Mouse (Mus musculus) embryonic facial prominence, embryonic 13.5 days (tissue): Measurements from ENCODE around the gene Dpp7. TPM values are rescaled to one million over a fixed set of nuclear protein-coding genes. Genes with fewer than 3 reads are reported as not detected.

Experiments
- ATAC-seq: fragments of 200-750 bp; cut with Nextera tagmentation; 2 replicates; pipeline ENCODE4 v1.8.0; 2017; ENCODE audit warnings: low read depth; ENCODE audit not compliant: insufficient number of reproducible peaks, insufficient read depth, low FRiP score, low TSS enrichment
- H3K27ac ChIP-seq: fragments of 300-500 bp; sonication (generic); 2 replicates; pipeline ENCODE4 v1.5.1; 2015; ENCODE audit warnings: moderate library complexity, mild to moderate bottlenecking, inconsistent platforms
- H3K27me3 ChIP-seq: fragments of 300-500 bp; sonication (generic); 2 replicates; pipeline ENCODE4 v1.6.1; 2015; ENCODE audit warnings: mild to moderate bottlenecking, inconsistent platforms
- H3K36me3 ChIP-seq: fragments of 300-500 bp; sonication (generic); 2 replicates; pipeline ENCODE4 v1.6.1; 2015; ENCODE audit warnings: mild to moderate bottlenecking, inconsistent platforms
- H3K4me1 ChIP-seq: fragments of 300-500 bp; sonication (generic); 2 replicates; pipeline ENCODE4 v1.6.1; 2015; ENCODE audit warnings: inconsistent platforms
- H3K4me2 ChIP-seq: fragments of 300-500 bp; sonication (generic); 2 replicates; pipeline ENCODE4 v1.6.1; 2015; ENCODE audit warnings: moderate library complexity, mild to moderate bottlenecking, inconsistent platforms
- H3K4me3 ChIP-seq: fragments of 300-500 bp; sonication (generic); 2 replicates; pipeline ENCODE4 v1.5.1; 2015; ENCODE audit warnings: mild to moderate bottlenecking, inconsistent platforms
- H3K9ac ChIP-seq: fragments of 300-500 bp; sonication (generic); 2 replicates; pipeline ENCODE4 v1.6.1; 2015; ENCODE audit warnings: mild to moderate bottlenecking, inconsistent platforms
- H3K9me3 ChIP-seq: fragments of 300-500 bp; sonication (generic); 2 replicates; pipeline ENCODE4 v1.6.1; 2016; ENCODE audit warnings: inconsistent platforms
- WGBS: fragments of 180-500 bp; shearing (Covaris S2); methylation state at CpG from one replicate; pipeline ENCODE4 v1.1.7; 2015; ENCODE audit warnings: mixed read lengths; 5-methylcytosine and 5-hydroxymethylcytosine counted together
- polyA plus RNA-seq: library from polyadenylated mRNA; unstranded; fragments of >200 nt; fragmentation: Nextera tagmentation; extraction: Ambion mirVana; gene quantifications from 2 replicates; pipeline ENCODE4 v1.2.1, GENCODE M21; 2015

Gene Dpp7
- polyA plus RNA-seq, 1 experiment from 2014 or later = 25.5 TPM

DNA sequence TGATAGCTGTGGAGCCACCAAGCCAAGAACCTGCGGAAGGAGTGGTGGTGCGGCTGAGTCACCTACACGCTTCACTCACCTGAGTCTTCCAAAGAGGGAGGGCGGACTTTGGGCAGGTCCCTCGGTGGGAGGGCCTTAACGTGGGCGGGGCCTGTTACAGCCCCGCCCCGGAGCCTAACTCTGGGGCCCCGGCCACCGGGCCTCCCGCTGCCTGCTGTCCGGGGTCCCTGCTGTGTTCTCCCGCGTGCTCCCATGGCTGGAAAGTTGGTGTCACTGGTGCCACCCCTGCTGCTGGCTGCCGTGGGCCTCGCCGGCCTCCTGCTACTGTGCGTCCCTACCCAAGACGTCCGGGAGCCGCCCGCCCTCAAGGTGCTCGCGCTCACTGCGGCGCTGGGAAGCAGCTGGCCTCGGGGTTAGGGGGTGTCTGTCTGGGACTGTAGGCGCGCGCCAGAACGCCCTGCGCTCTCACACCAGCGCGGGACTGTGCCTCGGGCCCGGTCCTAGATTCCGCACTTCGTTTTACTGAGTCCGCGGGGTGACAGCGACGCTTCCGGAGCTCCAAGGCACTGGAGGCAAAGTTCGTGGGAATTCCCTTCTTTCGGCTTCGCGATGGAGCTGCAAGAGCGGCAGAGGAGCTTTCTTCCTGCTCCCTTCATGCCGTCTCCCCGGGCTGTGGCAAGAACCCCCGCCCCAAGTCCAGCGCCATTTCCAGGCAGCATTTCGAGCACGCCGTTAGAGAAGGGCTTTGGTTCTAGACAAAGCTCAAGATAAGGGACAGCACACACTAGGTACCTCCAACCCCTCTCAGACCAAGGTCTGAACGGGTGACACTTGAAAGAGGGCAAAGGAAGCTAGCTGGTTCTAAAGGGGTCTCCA is 39.8 kb upstream of the Dpp7 start, which contains the start of gene Entpd2:
TSS of gene Entpd2 (plus strand) at position 154 of the 876 bp plus-strand sequence.
- Histone ChIP-seq H3K4me1 (peaks cover 30% of the 10 kb centered on the region), H3K9ac (peak within 1 kb of the TSS; percentile 58), H3K4me3 (peak within 1 kb of the TSS; percentile 42), H3K27me3 (peaks cover 73% of the 10 kb centered on the region), H3K9me3 (no peaks in the 10 kb centered on the region), H3K36me3 (no peaks in the 10 kb centered on the region), H3K4me2 (peak within 1 kb of the TSS; percentile 74), H3K27ac (no peak within 1 kb of the TSS)
- 1% methylated on average over 57 of the region's 57 CpGs for WGBS
- ATAC-seq = 0 out of 2 replicates have a peak, but pooled peaks have one; percentile 16

DNA sequence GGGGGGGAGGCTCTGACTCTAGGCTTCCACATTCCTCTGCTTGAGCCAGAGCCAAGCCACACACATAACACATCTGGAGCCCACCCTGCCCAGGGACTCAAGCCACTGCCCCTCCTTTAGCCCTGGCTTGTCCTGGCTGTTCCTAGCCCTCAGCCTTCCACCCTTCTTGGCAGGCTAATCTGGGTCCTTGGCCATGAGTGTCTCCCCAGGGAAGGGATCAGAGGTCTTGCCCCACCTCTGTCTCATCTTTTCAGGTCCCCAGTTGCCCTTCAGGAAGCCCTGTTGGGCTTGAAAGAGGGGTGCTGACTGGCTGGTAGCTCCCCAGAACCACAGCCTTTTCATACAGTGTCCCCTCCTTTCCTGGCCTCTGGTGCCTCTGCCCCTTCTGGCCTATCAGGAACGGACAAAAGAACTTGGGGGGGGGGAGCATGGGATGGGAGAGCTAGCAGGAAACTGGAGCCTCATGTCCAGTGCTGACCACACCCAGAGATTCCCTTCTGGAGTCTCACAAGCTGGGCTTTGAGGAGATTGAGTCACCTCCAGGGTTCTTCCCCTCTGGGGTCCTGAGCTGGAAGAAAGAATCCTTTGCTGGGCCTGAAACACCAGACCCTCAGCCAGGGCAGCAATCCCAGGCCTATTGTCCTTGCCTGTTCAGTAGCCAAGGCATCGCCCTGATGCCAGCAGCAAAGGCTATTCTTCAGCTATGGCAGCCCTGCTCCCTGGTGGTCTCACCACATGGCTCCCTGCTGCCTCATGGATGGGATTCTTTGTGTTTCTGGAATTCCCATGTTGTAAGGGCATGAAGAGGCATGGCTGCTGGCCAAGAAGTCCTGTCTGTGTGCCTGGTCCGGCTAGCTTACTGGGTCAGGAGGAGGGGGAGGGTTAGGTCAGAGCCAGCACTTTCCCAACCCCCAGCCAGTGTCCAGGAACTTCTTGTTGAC is 38.4 kb upstream of the Dpp7 start:
- H3K27me3 ChIP-seq = peaks cover 59% of the 10 kb centered on the region

DNA sequence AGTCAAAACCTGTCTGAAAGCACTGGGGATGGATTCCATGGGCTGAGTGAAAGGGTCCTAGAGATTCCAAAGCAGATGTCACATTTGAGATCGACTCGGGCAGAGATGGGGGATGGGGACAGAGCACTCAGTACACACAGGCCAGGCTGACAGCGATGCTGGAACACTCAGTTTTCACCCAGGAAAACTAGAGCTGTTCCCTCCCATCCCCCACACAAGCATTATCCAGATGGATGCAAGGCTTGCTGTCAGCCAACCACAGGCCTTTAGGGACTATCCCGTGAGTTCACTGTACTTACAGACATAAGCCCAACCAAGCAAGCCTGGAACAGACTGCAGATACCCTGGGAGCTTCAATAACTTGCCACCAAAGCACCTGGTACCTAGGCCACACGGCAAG is 35.1 kb upstream of the Dpp7 start:
- Histone ChIP-seq H3K4me1 (peaks cover 21% of the 10 kb centered on the region), H3K9me3 (no peaks in the 10 kb centered on the region), H3K4me3 (no peak overlapping the region), H3K4me2 (no peak overlapping the region), H3K27me3 (peaks cover 26% of the 10 kb centered on the region), H3K27ac (no peak overlapping the region), H3K36me3 (no peaks in the 10 kb centered on the region), H3K9ac (no peak overlapping the region)
- ATAC-seq = no peak
- WGBS = 55% methylated on average over 5 of the region's 5 CpGs

More for the DNA sequence above, 38.4 kb upstream of the Dpp7 start:
- Histone ChIP-seq H3K9me3 (no peaks in the 10 kb centered on the region), H3K4me1 (peaks cover 24% of the 10 kb centered on the region), H3K4me3 (no peak overlapping the region), H3K36me3 (no peaks in the 10 kb centered on the region), H3K27ac (no peak overlapping the region), H3K9ac (no peak overlapping the region), H3K4me2 (no peak overlapping the region)
- WGBS = 26% methylated on average over 3 of the region's 3 CpGs
- ATAC-seq = no peak

DNA sequence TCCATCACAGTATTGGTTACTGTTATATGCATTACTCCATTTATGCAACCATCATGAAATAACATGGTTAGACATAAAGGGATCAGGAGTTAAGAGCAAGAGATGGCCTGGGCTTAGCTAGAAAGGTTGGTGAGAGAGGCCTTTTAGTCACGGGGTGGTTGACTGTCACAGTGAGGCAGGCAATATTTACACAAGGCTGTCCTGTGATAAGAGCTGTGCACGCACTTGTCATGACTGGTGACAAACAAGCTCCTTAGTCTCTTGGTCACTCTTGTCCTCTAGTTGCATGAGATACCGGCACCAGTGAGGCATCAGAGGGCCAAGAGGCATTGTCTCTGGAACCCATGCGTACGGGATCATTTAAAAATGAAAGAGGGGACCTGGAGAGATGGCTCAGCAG is 28.3 kb upstream of the Dpp7 start:
- Histone ChIP-seq H3K36me3 (no peaks in the 10 kb centered on the region), H3K4me1 (no peaks in the 10 kb centered on the region)
- WGBS = 82% methylated on average over 5 of the region's 5 CpGs

DNA sequence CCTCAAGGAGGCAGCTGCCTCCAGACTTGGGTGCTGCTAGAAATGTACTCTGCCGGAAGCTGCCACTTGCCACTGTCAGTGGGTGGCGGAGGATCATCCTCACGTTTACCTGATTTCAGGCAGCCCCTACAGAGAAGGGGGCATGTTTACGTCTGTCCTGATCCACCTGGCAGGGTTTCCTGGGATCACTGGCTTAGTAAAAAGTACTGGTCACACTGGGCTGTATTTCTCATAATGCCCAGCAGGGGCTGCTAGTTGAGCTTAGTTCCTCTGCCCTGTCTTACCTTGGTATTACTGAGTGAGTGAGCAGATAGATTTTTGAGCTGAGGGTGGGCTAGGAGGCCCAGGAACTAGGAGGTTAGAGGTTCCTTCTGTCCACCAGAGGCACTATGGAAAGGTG is 20.4 kb upstream of the Dpp7 start:
- no peak overlapping the region for H3K27ac ChIP-seq
- H3K36me3 ChIP-seq = peaks cover 36% of the 10 kb centered on the region
- H3K4me1 ChIP-seq = peaks cover 26% of the 10 kb centered on the region
- H3K4me2 ChIP-seq = no peak overlapping the region
- WGBS = 63% methylated on average over 4 of the region's 4 CpGs
- no peaks in the 10 kb centered on the region for H3K9me3 ChIP-seq
- peak overlapping the region; percentile 32; the same call in 1 of the 2 replicates for H3K9ac ChIP-seq
- no peaks in the 10 kb centered on the region for H3K27me3 ChIP-seq
- no peak for ATAC-seq
- no peak overlapping the region for H3K4me3 ChIP-seq

More for the DNA sequence above, 28.3 kb upstream of the Dpp7 start:
- Histone ChIP-seq H3K4me2 (no peak overlapping the region), H3K9me3 (no peaks in the 10 kb centered on the region), H3K27me3 (peaks cover 5% of the 10 kb centered on the region; the same call in 1 of the 2 replicates), H3K9ac (no peak overlapping the region), H3K4me3 (no peak overlapping the region), H3K27ac (no peak overlapping the region)
- ATAC-seq = no peak

DNA sequence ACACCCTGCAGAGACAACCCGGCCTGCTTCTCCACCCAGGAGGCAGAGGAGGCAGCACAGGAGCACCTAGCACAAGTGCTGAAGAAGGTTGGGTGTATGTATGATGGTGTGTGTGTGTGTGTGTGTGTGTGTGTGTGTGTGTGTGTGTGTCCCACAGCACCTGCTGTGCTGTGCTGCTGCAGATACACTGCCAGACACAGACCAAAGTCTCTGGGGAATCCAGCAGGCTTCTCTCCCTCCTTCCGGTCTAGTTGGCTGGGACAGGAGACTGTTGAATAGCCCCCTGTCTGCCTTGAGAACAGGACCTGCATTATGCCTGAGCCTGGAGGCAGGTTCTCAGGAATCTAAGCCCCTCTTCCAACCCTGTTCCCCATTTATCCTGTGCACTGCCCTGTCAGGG is 17.3 kb upstream of the Dpp7 start:
- no peak for ATAC-seq
- Histone ChIP-seq H3K4me1 (peaks cover 29% of the 10 kb centered on the region), H3K36me3 (peaks cover 36% of the 10 kb centered on the region), H3K27me3 (no peaks in the 10 kb centered on the region; the same call in 1 of the 2 replicates), H3K9ac (peak overlapping the region; percentile 76), H3K4me2 (peak overlapping the region; percentile 98), H3K4me3 (peak overlapping the region; percentile 75), H3K9me3 (no peaks in the 10 kb centered on the region), H3K27ac (no peak overlapping the region)
- 31% methylated on average over 2 of the region's 2 CpGs for WGBS

DNA sequence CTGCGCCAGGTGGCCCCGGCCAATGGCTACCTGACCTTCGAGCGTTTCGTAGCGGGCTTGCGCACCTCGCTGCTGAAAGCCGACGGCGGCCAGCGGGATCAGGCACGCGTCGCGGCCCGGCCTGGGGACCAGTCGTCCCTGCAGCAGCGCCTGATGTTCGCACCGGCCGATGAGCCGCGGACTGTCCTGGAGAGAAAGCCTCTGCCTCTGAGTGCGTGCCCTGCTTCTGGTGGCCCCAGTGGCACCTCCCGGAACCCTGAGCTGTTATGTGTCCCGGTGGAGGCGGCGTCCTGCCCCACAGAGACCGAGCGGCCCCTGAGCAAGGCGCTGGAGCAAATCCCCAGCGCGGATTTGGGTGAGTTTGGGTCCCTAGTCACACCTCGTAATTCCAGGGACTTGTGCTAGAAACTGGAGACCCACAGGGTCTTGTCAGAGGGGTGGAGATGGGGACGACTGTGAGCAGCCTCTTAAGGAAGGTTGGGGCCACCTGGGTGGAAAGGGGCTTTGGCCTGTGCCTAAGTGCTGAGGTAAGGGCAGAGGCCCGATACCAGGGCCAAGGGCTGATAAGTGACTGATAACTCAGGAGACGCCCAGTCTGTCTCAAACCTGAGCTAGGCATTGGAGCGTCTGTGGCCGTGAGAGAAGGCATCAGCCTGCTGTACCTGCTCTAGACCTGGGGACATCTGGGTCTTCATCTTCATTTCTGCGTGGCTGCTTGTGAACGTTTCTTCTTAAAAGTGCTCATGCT is 16.7 kb upstream of the Dpp7 start:
- Histone ChIP-seq H3K27me3 (no peaks in the 10 kb centered on the region; the same call in 1 of the 2 replicates), H3K27ac (0 out of 2 replicates have a peak overlapping the region, but pooled peaks have one; percentile 28), H3K9ac (peak overlapping the region; percentile 76), H3K36me3 (peaks cover 29% of the 10 kb centered on the region), H3K4me2 (peak overlapping the region; percentile 98), H3K9me3 (no peaks in the 10 kb centered on the region), H3K4me3 (peak overlapping the region; percentile 75), H3K4me1 (peaks cover 29% of the 10 kb centered on the region)
- ATAC-seq = no peak
- 1% methylated on average over 42 of the region's 42 CpGs for WGBS

DNA sequence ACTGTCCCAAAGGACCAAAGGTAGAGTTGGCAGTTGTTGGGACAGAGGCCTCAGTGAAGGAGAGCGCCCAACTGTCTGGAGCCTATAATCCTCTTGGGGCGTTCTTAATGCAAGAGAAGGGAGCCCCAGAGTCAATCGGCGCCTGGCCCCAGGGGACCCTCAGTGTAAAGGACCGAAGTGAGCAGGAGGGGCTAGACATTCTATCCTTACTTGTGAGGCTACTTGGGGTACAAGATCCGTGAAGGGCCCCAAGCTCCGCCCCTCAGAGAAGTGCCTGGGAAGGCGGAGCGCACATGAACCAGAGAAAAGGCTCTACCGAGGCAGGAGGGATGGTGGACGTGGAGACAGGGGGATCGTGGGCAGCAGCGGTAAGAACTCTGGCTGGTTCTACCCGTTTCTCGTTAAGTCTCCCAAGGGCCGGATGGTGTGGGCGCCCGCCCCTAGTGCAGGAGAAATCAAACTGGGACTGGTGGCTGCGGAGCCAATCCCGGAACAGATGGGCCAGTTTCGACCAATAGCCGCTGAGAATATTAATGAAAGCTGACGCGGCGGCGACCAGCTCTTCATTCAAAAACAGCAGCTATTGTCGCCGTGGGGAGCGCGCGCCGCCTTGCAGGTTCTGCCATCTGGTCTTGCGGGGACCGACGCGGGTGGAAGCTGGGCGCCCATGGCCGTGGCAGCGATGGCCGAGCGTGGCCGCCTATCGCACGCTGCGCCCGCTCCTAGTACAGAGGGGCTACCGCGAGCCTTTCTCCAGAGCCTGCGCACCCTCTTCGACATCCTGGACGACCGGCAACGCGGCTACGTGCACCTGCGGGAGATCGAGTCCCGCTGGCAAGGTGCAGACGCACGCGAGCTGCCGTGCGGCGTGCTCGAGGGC is 15.8 kb upstream of the Dpp7 start, which contains the start of gene Sapcd2:
TSS of gene Sapcd2 (plus strand) at position 558 of the 880 bp plus-strand sequence.
- H3K27me3 ChIP-seq = no peaks in the 10 kb centered on the region; the same call in 1 of the 2 replicates
- no peaks in the 10 kb centered on the region for H3K9me3 ChIP-seq
- H3K4me2 ChIP-seq = peak within 1 kb of the TSS; percentile 98
- peaks cover 22% of the 10 kb centered on the region for H3K36me3 ChIP-seq
- peak within 1 kb of the TSS; percentile 92 for H3K27ac ChIP-seq
- peak within 1 kb of the TSS; percentile 76 for H3K9ac ChIP-seq
- H3K4me1 ChIP-seq = peaks cover 29% of the 10 kb centered on the region
- ATAC-seq = peak; percentile 91
- WGBS = under 1% methylated on average over 65 of the region's 65 CpGs
- H3K4me3 ChIP-seq = peak within 1 kb of the TSS; percentile 75

DNA sequence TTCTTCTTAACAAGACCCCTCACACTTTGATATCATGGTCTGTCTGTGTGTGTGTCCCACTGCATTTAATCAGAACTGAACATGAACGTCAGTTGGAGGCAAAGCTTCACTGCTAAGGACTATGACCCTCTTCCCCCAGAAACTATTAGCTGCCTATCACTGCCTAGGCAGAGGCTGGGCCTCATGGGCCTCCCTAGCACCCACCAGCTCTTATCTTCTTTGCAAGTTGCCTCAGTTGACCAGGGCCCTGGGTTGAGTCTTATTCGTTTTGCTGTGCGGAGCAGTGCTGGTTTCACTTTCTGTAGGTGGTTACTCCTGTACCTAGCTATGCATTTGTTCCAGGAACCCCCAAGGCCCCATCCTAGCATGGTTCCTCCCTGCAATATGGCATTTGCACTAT is 13.8 kb upstream of the Dpp7 start:
- Histone ChIP-seq H3K27me3 (peaks cover 13% of the 10 kb centered on the region), H3K9ac (no peak overlapping the region)
- 79% methylated on average over 3 of the region's 3 CpGs for WGBS

More for the DNA sequence above, 13.8 kb upstream of the Dpp7 start:
- no peak for ATAC-seq
- H3K9me3 ChIP-seq = no peaks in the 10 kb centered on the region
- no peak overlapping the region for H3K4me3 ChIP-seq
- no peak overlapping the region for H3K4me2 ChIP-seq
- H3K36me3 ChIP-seq = peaks cover 4% of the 10 kb centered on the region
- no peak overlapping the region for H3K27ac ChIP-seq
- peaks cover 29% of the 10 kb centered on the region for H3K4me1 ChIP-seq
